Mouse (Mus musculus) large intestine, adult 2 months (tissue): ENCODE results near the gene Trnau1ap. TPM values are rescaled to one million over a fixed set of nuclear protein-coding genes. Genes with fewer than 3 reads are reported as not detected.

Source experiments
- DNase-seq: peaks from one replicate; pipeline ENCODE4 v3.0.0-alpha.2; 2012; ENCODE audit warnings: low read depth, low spot score
- WGBS: fragments of 180-500 bp; shearing (Covaris S2); methylation state at CpG from one replicate; pipeline ENCODE4 v1.1.7; 2018; 5-methylcytosine and 5-hydroxymethylcytosine counted together
- polyA plus RNA-seq: library from polyadenylated mRNA; depleted of rRNA; stranded (reverse); fragments of >200 nt; gene quantifications from 2 replicates; pipeline ENCODE4 v1.2.3, GENCODE M21; 2012; rRNA removed

Gene Trnau1ap
- polyA plus RNA-seq, 1 experiment: 19.6 TPM

DNA sequence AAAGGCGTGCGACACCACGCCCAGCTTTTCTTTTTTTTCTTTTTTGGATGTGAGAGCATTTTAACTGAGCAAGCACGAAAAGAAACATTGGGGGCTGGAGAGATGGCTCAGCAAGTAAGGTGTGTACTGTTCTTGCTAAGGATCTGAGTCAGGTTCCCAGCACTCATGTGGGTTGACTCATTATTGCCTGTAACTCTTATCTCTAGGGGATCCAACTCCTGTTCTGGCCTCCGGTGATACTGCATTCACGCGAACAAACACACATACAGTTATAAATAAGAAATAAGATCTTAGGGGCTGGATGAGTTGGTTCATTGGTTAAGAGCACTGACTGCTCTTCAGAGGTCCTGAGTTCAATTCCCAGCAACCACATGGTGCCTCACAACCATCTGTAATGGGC, 66.0 kb downstream of the Trnau1ap start:
- no peak for DNase-seq
- 92% methylated on average over 7 of the region's 7 CpGs for WGBS

DNA sequence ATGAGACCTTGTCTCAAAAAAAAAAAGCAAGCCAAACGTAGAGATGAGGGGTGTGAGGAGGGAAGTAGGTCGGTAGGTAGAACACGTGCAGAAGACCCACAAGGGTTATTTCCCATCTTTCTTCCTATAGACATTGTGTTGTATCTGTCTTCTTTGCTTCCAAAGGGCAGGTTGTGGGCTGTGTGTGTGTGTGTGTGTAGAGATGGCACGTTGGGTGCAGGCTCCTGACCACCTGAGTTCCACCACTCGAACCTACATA, 67.1 kb downstream of the Trnau1ap start:
- 45% methylated on average over 5 of the region's 5 CpGs for WGBS
- no peak for DNase-seq

Other genes with a start within 250 kb of the Trnau1ap start
- 0.20 and 0.56 TPM in 2 replicates for gene Oprd1, start 185.1 kb downstream of the Trnau1ap start, polyA plus RNA-seq
- 17.8 and 21.1 TPM in 2 replicates for gene Ythdf2, start 117.2 kb downstream of the Trnau1ap start, polyA plus RNA-seq
- 11.7 and 15.8 TPM in 2 replicates for gene Gmeb1, start 67.9 kb downstream of the Trnau1ap start, polyA plus RNA-seq
- 12.7 and 13.5 TPM in 2 replicates for gene Taf12, start 55.2 kb downstream of the Trnau1ap start, polyA plus RNA-seq
- 0.88 and 0.89 TPM in 2 replicates for gene Rab42, start 26.2 kb downstream of the Trnau1ap start, polyA plus RNA-seq
- gene Rcc1, start 24.1 kb upstream of the Trnau1ap start, polyA plus RNA-seq: 24.6 and 27.8 TPM in 2 replicates
- gene Phactr4, start 93.0 kb upstream of the Trnau1ap start, polyA plus RNA-seq: 11.5 and 13.7 TPM in 2 replicates
- 3.5 and 3.8 TPM in 2 replicates for gene Med18, start 134.4 kb upstream of the Trnau1ap start, polyA plus RNA-seq
- gene Sesn2, start 181.0 kb upstream of the Trnau1ap start, polyA plus RNA-seq: 6.5 and 6.8 TPM in 2 replicates
- 183 and 254 TPM in 2 replicates for gene Atpif1, start 204.1 kb upstream of the Trnau1ap start, polyA plus RNA-seq
- 24.4 and 25.3 TPM in 2 replicates for gene Dnajc8, start 206.0 kb upstream of the Trnau1ap start, polyA plus RNA-seq
- 2.1 and 4.1 TPM in 2 replicates for gene Ptafr, start 234.5 kb upstream of the Trnau1ap start, polyA plus RNA-seq